Mouse (Mus musculus) cortical plate, adult 2 months (tissue): ENCODE measurements around the gene Pla2g1b. TPM values are rescaled to one million over a fixed set of nuclear protein-coding genes. Genes with fewer than 3 reads are reported as not detected.
A peak's percentile ranks its signal among the peaks of the same experiment; 100 is the strongest.
"Not testable (repeated sequence)": the region's sequence is repeated elsewhere in the genome, so short reads cannot be mapped to it uniquely, and the experiment has no call there.

Experiments
- H3K27ac ChIP-seq: fragments of 200-500 bp; 2 replicates; pipeline ENCODE4 v1.5.1; 2012; ENCODE audit warnings: low read length, control low read depth, inconsistent platforms; ENCODE audit not compliant: insufficient read depth
- H3K4me1 ChIP-seq: fragments of 200-500 bp; 2 replicates; pipeline ENCODE4 v1.6.1; 2011; ENCODE audit warnings: low read length; ENCODE audit not compliant: control insufficient read depth, insufficient read depth
- H3K4me3 ChIP-seq: fragments of 200-500 bp; 2 replicates; pipeline ENCODE4 v1.5.1; 2011; ENCODE audit warnings: mild to moderate bottlenecking, low read length, control low read depth; ENCODE audit not compliant: insufficient read depth
- CTCF ChIP-seq: fragments of 200-500 bp; IDR thresholded peaks from 2 replicates; pipeline ENCODE4 v1.5.1; 2011; ENCODE audit warnings: mild to moderate bottlenecking, control low read depth, low read length; ENCODE audit not compliant: insufficient read depth; ENCODE audit errors: extremely low read depth
- POLR2A ChIP-seq: fragments of 200-500 bp; IDR thresholded peaks from 2 replicates; pipeline ENCODE4 v1.6.1; 2011; ENCODE audit warnings: mild to moderate bottlenecking, low read length, control low read depth; ENCODE audit not compliant: insufficient read depth; ENCODE audit errors: extremely low read depth
- polyA plus RNA-seq: library from polyadenylated mRNA; depleted of rRNA; stranded (reverse); fragments of >200 nt; gene quantifications from 2 replicates; pipeline ENCODE4 v1.2.3, GENCODE M21; 2012

Gene Pla2g1b
- polyA plus RNA-seq, 1 experiment, result not detected

DNA sequence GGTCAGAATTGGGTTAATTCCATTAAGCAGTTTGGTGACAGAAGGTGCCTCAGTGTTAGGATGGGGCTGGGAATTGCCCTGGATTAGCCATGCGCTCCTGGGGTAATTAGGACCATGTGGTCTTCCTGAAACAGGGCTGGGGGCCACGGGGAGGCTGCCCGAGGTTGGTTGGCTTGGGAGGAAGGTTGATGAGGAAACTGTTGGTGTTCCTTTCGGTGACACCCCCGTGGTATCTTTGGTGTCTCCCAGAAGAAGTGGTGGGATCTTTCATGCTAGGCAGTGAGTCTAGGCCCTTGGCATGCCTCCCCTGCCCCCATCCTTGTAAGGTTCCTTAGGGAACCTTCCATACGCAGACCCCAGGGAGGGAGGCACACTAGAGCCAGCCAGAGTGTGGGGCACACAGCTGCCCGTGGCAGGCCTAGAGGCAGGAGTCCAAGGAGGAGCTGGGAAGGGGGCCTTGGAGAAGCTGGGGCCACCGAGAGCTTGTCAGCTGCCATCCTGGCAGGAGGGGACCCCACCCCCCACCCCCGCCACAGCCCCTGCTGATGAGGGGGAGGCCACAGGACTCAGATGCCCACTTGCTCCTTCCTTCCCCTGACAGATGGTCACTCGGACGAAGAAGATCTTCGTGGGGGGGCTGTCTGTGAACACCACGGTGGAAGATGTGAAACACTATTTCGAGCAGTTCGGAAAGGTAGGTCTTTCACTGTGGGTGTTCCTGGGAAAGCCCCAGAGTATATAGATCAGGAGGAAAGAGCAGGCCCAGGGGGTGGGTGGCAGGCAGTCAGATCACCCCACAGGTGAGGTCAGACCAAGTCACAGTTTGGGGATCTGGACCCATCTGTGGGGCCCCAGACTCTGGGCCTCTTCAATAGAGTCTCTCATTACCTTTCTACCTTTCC, 31.0 kb upstream of the Pla2g1b start:
- no peak overlapping the region for H3K4me3 ChIP-seq
- TF ChIP-seq POLR2A (no peak), CTCF (no peak)
- H3K4me1 ChIP-seq, result peaks cover 6% of the 10 kb centered on the region
- H3K27ac ChIP-seq, result peak overlapping the region; percentile 99; the same call in 1 of the 2 replicates

DNA sequence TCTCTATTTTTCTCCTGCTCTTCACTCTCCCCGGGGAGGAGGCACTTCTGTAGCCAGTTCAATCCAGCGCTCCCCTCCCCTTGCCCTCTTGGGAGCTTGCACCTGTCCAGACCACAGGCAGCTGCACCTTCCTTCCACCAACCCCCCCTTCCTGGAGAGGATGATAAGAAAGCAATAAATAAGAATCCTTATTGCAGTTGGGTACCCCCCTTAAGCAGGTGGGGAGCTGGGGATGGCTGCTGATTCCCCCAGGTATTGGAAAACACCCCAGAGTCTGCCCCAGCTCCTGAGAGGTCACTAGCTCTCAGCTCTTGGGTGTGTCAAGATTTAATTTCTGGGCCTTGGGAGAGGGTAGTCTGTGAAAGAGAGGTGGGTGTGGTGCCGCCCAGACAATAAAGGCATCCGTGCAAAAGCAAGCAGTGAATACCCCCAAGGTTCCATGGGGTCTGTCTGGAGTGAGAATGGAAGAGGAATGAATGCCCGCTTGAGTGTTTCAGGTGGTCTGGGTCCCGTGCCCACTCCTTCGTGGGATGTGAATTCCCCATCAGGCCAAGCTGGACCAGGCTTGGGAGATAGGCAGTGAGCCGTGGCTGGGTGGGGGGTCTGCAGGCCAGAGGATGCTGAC, 30.2 kb upstream of the Pla2g1b start:
- peaks cover 6% of the 10 kb centered on the region for H3K4me1 ChIP-seq
- TF ChIP-seq CTCF, result no peak
- TF ChIP-seq POLR2A, result no peak
- peak overlapping the region; percentile 99 for H3K27ac ChIP-seq
- H3K4me3 ChIP-seq, result peak overlapping the region; percentile 25

DNA sequence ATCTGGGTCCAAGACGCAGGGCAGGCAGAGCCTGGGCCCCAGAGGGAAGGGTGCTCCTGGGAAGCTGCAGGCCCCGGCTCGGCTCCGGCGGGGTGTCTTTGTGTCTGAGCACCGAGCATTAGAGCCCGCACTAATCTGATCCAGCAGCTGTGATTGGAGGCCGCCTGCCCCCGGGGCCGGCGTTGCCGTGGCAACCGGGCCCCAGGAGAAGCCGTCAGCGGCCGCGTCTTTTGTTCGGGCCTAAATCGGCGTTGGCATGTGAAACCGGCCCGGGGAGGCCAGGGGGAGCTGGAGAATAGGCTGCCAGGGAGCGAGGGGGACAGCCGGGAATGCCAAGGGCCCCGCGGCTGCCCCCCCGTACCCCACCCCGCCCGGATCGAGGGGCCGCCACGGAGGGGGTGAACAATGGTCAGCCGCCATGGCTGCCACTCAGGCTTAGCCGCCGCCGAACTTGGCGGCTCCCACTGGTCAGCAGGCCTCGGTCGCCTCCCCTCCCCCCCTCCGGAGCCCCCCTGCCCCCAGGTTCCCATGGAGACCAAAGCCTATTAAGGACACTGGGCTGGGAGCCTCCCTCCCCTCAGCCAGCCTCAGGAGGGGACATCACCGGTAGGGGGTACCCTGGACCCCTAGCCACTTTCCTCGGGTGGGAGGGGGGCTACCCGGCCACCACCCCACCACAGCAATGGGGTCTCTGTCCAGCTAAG, 29.5 kb upstream of the Pla2g1b start:
- peak overlapping the region; percentile 25 for H3K4me3 ChIP-seq
- peak overlapping the region; percentile 99 for H3K27ac ChIP-seq
- H3K4me1 ChIP-seq, result peaks cover 6% of the 10 kb centered on the region
- no peak for TF ChIP-seq CTCF
- TF ChIP-seq POLR2A, result peak; percentile 67

DNA sequence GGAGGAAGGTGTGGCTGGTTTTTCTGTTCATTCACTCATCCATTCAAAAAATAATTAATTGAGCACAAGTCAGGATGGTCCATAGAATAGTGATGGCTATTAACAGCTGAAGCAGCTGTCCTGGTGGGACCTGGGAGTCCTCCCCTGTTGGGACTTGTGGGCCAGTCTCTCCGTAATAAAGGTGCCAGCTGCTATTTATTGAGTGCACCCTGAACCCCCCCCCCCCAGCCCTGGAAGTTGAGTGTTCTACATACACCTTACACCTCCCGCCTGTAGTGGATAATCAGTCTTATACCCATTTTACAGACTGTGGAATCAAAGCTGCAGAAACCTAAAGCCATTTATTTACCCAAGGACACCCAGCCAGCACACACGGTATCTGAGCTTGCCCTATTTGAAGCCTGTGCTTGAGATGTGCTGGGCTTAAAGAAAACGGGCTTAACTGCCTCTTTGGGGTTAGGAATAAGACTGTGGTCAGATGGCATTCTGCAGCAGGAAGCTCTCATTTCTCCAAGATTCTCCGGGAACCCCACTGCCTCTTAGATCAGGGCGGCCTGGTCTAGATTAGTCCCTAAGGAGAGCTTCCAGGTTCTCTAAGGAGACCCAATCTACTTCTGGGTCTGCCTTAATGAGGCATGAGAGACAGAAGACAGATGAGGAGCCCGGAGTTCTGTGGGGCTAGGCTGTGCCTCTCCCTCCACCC, 28.7 kb upstream of the Pla2g1b start:
- no peak overlapping the region for H3K4me3 ChIP-seq
- TF ChIP-seq POLR2A (no peak), CTCF (no peak)
- no peak overlapping the region for H3K27ac ChIP-seq

DNA sequence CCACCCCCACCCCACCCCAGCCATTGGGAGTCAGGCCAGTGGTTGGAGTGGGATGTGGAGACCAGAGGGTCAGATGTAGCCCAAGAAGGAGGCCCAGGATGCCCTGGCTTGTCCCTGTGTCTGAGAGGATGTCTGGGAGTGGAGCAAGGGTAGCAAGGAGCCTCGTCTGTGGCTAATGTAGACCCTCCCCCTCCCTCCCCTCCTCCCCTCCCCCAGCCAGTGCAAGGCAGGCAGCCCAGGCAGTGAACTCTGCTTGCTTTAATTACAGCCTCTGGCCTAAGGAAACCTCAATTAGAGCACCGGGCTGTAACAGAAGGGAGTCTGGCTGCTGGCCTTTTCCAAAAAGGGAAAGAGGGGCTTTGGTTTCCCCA, 28.1 kb upstream of the Pla2g1b start:
- TF ChIP-seq POLR2A (no peak), CTCF (no peak)
- Histone ChIP-seq H3K4me3 (no peak overlapping the region), H3K4me1 (peaks cover 6% of the 10 kb centered on the region), H3K27ac (peak overlapping the region; percentile 80)

More for the DNA sequence above, 28.7 kb upstream of the Pla2g1b start:
- H3K4me1 ChIP-seq, result peaks cover 6% of the 10 kb centered on the region

DNA sequence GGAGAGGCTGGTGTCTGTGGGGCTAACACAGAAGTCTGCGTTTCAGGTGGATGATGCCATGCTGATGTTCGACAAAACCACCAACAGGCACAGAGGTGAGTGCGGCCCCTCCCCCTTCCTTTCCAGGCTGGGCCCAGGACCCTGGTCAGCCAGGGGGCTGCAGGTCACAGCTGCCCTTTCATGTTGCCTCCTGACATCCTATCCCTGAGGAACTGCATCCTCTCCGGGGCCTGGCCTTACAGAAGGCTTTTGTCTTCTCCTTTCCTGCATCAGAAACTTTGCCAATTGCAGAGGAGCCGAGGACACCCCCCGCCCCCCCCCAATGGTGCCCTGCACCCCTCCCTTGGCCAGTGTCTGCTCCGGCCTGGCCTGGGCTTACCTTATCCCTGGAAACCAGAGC, 27.4 kb upstream of the Pla2g1b start:
- Histone ChIP-seq H3K27ac (no peak overlapping the region), H3K4me1 (peaks cover 6% of the 10 kb centered on the region), H3K4me3 (no peak overlapping the region)
- TF ChIP-seq CTCF, result no peak
- no peak for TF ChIP-seq POLR2A

DNA sequence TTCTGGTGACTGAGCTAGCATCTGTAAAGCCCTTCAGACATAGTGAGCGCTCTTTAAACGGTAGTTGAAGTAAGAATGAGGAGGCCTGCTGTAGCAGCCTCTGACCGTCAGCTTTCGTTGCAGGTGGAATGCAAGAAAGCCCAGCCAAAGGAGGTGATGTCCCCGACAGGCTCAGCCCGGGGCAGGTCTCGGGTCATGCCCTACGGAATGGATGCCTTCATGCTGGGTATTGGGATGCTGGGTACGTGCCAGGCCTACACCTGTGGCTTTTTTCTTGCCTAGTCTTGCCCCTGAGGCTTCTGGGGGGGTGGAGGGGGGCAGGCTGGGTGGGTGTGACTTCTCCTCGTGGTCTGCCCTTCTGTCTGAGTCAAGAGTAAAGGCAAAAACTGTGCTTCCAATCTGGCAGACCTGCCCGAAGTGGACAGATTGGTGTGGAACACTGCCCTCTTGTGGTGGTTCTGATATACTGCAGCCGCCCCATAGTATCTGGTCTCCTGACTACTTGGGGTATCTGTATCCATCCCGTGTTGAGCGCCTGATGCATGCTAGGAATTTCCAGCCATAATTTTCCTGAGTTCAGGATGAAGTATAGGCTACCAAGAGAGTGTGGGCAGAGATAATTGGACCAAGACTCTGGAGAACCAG, 24.7 kb upstream of the Pla2g1b start:
- Histone ChIP-seq H3K4me1 (no peaks in the 10 kb centered on the region), H3K27ac (no peak overlapping the region), H3K4me3 (no peak overlapping the region)
- TF ChIP-seq POLR2A (no peak), CTCF (peak; percentile 95)

DNA sequence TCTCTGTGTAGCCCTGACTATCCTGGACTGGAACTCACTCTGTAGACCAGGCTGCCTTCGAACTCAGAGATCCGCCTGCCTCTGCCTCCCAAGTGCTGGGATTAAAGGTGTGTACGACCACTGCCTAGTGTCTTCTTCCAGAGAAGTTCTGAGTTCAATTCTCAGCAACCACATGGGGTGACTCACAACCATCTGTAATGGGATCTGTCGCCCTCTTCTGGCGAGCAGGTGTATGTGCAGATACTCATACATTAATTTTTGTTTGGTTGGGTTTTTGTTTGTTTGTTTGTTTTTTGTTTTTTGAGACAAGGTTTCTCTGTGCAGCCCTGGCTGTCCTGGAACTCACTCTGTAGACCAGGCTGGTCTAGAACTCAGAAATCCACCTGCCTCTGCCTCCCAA, 23.4 kb upstream of the Pla2g1b start:
- H3K4me3 ChIP-seq, H3K4me1 ChIP-seq, H3K27ac ChIP-seq: not testable (repeated sequence)
- TF ChIP-seq CTCF, result peak; percentile 35; the same call in 1 of the 2 replicates

DNA sequence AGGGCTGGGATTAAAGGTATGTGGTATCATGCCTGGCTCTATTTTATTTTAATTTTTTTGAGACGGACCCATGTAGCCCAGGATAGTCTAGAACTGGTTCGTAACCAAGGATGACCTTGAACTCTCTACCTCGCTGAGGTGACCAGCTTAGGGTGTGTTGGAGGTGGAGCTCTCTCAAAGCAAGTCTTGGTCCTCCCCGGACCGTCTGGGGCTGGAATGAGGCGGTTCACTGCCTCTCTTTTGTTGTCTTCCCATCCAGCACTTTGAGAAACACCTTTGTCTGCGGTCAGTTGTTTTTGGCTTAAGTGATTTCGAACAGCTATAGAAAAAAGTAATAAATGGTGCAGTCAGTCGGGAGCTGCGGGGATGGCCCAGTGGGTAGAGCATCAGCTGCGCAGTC, 21.9 kb upstream of the Pla2g1b start:
- TF ChIP-seq CTCF (no peak), POLR2A (no peak)
- Histone ChIP-seq H3K4me1 (no peaks in the 10 kb centered on the region), H3K27ac (no peak overlapping the region), H3K4me3 (no peak overlapping the region)
